Mouse (Mus musculus) CD8-positive naive resting alpha-beta T cell, adult 2 months (primary cell): ENCODE data around the gene Ncoa1.

ENCODE experiments used
- DNase-seq, 2 experiments: peaks; one replicate each; pipeline ENCODE4 v3.0.0; 2022; ENCODE audit warnings: low read depth in 2 of 2, low spot score in 2 of 2

The Ncoa1 gene

DNA sequence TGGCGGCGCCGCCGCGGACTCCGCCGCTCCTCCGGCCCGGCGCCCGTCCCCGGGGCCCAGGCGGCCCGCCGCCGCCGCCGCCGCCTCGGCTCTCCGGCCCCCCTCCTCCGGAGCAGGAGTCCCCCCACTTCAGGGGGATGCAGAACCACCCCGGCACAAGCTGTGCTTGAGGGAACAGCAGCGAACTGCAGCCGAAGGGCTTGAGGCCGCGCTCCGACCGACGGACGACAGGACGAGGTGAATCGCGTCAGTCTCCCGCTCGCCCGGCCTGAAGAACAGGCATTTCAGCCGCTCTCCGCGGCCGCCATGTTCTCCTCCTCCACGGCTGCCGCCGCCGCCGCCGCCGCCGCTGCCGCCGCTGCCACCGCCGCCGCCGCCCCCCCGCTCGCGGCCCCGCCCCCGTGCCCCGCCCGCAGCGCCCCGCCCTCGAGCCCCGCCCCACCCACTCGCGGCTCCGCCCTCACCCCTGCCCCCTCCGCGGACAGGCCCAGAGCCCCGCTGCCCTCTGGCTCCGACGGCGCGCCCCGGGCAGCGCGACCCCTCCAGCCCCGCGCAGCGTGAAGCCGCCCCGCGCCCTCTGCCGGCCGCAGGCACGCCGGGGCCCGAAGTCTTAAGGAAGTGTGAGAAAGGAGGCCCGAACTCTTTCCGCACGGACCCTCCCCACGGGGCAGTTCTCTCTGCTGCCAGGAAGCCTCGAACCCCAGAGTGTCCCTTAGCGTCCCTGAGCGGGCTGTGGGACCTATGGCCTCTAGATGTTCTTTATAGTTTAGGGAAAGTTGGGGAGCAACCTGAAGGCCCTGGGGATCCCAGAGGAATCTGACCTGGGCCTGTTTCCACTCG, at the start of gene Ncoa1:
TSS of gene Ncoa1 (minus strand) at position 351 of the 840 bp plus-strand sequence.
- peak; percentile 48 to 63 for DNase-seq

DNA sequence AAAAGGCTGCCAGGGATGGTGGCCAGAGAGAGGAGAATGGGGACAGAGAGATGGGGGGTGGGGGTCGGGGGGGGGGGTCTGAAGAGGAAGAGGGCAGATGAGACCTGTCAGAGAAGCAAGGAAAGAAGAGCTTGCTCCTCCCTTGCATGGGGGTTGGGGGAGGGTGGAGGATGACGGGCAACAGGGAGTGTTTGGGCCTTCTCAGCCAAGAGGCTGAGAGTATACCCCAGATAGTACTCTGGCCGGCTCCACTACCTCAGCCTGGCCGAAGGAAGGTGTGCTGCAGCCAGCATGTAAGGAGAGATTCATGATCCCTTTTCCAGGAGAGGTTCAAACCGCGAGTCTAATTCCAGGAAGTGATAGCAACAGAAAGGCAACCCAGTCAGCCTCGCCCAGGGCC, 47.6 kb upstream of the Ncoa1 start:
- DNase-seq: no peak

DNA sequence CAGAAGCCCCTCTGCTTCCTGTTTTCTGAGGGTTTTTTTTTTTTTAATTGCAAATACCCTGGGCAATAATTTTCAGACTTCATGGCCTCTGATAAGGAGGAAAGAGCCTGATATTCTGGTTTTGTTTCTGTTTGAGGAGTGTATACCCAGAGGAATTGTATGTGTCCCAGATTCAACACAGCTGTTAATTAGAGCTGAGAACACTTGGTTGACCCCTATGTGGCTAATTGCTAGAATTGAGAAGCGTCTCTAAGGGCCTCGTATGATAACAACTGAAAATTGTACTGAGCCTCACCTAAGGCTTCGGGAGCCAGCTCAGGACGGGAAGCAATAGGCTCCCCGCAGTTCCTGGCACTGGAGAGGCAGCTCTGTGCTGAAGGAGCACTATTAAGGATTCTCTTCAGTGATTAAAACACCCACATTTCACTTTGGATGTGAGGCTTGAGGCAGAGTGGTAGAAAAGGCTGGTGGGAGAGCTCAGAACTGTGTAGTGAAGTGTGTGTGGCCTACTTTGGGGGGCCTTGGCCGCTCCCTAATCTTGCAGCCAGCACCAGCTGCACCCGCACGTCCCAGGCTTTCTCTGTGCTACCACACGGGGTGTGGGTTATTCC, 46.8 kb upstream of the Ncoa1 start:
- DNase-seq: no peak

DNA sequence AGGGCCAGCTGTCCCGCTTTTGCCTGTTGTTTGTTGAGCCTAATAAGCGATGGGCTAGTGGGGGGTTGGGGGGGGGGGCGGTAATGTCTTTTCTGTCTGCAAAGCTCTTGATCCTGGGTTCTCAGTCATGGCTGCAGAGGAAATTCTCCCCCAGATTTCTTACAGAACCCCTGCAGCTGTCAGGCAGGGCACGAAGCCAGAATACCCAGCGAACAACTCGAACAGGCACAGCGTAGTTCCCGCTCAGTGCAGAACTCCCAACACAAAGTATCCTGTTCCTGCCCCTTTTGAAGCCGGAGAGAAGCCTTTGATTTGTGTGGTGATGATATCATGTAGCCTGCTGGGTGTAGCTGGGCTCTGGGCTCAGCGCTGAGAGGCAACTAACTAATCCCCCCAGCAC, 46.2 kb upstream of the Ncoa1 start:
- no peak for DNase-seq

DNA sequence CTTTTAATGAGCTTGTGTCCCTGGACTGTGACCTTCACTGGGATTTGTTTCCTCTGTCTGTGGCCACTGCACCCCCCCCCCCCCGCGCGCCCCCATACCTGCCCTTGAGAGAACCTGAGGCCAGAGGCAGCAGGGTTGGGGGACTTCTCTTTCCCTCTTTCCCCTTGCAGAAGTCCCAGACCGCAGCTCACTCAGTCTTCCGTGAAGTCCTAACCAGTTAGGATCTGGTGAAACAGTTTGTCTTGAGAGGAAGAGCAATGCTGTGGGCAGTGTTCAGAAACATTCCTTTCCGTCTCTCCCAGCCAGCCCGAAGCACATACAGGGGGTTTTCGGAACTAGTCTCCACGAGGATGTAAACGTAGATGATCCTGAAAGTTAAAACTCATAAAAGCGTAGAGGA, 42.0 kb upstream of the Ncoa1 start:
- DNase-seq: no peak

DNA sequence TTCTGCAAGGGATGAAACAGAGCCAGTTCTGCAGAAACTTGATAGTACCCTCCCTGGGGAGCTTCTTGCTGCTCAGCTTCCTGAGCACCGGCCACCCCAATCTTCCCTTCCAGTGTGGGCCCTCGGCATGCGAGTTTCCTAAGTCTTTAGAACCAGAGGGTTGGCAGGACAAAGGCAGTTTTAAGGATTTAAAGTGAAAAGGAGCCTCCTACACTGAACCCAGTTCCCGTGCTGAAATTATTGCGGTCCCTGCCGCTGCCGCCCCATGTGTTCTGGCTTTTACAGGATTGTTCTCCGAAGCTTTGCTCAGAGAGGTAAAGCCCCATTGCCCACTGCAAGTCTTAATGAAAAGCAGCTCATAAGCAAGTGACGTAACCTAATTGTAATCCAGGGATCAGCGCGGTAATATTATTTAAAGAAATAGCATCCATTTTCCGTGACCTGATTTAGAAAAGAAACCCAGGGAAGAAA, 32.6 kb upstream of the Ncoa1 start:
- DNase-seq: no peak

DNA sequence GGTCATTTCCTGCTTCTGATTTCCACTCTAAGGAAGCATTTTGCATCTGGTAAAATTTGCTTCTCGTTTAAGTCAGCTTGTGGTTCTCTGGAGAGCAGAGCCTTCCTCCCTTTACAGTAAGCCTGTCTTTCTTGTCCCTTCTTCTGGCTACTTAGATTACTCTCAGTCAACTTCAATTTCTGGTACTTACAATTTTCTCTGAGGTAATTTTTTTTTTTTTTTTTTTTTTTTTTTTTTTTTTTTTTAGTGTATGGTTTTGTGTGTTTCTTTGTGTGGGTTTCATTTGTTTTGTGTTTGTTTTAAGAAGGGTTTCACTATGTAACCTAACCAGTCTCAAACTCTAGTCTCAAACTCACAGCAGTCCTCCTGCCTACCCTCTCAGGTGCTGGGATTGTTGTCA, 31.2 kb upstream of the Ncoa1 start:
- no peak for DNase-seq

DNA sequence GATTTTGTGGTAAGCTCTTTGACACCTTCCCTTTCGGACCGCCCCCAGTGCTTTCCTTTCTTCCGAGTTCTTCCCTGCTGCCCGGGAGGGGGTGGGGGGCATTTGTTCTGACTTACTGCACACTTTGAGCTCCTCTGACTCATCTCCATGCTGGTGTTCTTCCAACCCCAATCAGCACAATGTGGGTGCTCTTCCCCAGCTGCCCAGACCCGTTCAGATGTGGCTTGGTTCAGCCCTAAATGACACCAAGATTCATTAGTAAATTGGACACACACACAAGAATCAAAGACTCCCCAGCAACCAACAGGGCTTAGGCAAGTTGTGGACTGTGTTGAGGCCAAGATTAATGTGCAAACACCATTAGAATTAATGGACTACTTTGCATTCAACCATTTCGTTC, 30.5 kb upstream of the Ncoa1 start:
- DNase-seq: no peak

DNA sequence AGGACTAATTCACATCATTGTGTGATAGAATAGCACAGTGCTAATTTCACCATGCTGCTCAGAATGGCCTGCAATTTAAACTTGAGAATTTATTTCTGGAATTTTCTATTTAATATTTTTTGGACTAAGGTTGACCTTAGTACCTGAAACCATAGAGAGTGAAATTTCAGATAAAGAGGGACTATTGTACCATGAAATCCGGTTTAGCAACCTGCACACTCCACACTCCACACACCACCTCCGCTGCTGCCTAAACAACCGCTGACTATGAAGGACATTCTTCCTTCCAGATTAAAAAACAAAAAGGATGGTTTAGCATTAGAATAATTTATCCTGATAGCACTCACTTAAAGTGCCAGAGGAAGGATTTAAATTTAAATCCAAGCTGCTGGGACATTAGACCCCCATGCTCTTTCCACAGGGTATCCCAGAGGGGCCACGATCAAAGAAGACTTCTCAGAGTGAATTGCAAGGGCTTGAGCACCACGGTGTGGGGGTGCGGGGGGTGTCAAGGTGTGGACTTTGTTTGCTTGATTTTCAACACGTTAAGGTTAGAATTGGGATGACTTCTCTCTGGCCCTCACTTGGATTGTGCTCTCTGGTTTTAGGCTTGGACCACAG, 29.9 kb upstream of the Ncoa1 start:
- DNase-seq: no peak

DNA sequence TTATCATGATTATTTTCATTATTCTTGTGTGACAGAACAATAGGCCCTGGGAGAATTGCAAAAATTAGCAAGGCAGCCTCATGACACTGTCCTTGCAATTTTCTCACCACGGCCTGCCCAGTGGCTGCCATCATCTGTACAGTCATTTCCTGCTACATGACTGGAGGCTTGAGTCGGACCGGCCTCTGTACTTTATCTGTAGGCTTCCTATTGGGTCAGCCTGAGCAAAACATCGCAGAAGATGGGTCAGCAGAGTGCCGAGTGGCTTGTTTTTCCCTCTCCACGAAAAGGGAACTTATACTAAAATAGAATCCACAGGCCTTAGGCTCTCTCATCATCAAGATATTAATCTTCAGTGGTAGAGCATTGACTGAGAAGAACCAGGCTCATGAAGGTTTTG, 28.3 kb upstream of the Ncoa1 start:
- DNase-seq: no peak

DNA sequence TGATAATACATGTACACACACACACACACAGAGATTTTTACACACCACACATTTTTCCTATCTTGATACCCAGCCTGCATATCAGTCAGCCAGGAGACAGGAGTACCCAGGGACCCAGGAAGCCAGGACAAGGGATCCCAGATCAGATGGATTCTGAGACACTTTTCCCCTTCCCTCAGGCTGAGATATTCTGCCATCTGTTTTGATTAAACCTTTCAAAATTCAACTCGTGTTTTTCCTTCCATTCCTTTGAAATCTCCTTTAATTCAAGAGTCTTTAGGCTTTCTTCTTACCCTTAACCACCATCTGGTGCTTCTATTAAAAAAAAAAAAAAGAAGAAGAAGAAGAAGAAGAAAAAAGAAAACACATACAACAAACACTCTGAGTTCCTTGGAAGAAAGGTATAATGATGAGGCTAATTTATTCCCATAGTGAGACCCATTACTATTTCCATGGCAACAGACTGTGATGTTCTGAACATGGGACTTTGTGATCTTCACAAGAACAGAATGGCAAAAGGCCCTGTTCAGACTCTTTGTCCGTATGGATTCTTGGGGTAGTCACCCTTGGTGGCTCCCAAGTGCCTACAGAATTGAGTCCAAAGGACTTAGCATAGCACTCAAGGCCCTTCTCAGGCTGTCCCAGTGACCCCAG, 26.8 kb upstream of the Ncoa1 start:
- DNase-seq: no peak

DNA sequence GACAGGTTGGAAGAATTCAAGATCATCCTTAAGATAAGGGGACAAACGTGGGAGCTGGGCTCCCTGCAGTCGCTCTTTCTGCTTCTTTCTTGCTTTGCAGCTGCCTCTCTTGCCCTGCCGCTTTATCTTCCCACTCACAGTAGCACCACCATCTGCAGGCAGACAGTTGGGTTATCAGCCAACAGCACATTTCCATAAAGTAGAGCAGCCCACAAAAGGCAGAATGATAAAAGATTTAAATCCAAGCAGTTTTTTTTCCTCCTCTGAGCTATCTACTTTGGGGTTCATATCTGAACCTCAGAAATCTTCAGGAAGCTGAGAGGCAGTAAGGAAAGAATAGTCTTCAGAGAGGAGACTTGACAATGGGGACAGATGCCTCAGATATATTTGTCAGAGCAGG, 24.9 kb upstream of the Ncoa1 start:
- DNase-seq: no peak

DNA sequence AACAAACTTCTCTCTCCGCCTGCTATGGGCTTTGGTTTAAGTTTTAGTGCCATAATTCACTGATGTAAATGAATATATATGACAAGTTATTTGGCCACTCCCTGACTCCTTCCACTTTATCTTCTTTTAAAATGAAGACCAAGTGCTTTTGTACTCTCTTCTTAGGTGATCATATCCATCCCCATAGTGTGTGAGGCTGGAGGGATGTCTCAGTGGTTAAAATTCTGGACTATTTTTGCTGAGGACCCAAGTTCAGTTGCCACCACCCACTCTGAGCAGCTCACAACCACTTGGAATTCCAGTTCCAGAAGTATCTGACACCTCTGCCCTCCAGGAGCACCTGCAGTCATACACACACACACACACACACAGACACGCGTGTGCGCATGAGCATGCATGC, 23.5 kb upstream of the Ncoa1 start:
- DNase-seq: no peak

DNA sequence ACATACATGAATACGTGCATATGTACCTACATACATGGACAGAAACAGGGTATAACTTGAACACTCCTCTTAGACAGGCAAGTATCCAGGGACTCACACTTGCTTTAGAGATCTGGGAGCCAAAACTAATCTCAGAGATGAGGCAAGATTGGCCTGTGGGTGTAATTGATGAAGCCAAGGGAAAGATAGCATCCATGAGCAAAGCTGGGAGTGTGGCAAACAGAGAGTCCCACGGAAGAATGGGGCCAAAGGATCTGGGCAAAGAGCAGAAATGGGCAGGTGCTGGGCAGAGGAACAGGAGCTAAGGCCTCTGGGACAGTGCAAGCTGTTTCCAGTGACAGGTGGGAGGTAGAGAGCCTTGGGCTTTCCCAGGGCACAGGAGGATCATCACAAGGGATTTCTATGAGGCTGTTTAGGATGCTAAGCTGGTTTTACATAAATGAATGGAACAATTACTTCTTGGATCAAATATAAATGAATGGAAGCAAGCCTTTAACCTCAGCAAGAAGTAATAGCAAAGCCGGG, 22.7 kb upstream of the Ncoa1 start:
- DNase-seq: no peak

DNA sequence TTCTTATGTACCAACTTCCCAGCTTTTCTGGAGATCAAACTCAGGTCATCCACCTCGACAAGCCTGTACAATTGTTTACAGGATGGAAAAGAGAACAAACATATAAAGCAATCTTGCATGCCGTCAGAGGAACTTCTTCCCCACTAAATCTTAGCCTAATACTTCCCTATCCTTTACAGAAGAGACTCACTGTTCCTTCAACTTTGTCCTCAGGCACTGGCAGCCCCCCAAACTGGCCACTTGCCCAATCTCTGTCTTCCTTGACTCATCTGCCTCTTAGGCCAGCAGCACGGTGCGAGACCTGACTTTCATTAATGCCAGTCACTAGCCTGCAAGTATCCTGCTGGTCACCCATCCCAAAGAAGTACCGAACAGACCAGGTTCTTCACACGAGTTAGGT, 11.4 kb upstream of the Ncoa1 start:
- no peak for DNase-seq

DNA sequence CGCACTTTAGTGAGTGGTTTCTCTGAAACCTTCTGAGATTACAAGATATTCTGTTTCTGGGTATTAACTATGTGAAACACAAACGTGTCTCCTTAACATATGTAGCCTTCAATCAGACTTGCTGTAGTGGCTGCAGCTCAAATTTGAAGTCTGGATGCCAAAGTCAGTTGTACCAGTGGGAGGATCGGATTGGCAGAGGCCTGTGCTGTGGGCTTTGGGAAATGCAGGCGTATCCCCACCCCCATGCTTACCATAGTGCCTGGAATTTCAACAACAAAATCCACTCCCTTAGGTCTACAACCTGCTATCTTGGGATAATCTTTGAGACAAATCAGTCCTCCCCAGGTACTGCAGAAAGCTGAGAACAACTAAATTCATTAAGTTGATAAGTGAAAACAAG, 6.4 kb upstream of the Ncoa1 start:
- DNase-seq: no peak

DNA sequence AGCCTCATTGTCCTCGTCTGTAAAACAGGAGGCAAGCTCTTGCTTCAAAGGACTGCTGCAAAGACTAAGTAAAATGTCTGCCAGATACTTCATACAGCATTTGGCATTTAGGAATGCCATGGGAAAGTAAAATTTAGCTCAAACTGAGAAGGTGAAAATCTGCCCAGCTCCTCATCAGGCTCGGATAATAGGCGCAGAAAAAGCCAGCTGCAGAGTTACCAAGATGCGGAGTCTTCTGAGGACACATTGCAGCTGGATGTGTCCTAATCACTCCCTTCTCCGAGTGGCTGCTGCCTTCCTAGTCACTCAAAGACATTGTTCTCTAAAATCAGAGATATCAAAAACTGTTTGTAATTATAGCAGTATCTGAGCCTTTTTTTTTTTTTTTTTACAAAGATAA, 4.7 kb upstream of the Ncoa1 start:
- no peak for DNase-seq

DNA sequence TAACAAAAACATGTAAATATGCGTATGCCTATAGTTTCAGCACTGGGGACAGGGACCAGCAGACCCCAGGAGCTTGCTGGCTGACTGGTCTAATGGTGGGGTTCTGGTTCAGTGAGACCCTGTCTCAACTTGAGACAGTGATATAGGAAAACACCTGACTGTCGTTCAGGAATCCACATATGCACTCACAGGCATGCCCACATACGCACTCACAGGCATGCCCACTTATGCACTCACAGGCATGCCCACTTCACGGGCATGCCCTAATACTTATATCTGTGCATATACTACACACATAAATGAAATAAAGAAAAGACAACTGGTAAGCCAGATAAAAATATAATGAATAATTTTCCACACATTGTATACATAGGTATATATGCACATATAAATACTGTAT, 3.3 kb upstream of the Ncoa1 start:
- no peak for DNase-seq

DNA sequence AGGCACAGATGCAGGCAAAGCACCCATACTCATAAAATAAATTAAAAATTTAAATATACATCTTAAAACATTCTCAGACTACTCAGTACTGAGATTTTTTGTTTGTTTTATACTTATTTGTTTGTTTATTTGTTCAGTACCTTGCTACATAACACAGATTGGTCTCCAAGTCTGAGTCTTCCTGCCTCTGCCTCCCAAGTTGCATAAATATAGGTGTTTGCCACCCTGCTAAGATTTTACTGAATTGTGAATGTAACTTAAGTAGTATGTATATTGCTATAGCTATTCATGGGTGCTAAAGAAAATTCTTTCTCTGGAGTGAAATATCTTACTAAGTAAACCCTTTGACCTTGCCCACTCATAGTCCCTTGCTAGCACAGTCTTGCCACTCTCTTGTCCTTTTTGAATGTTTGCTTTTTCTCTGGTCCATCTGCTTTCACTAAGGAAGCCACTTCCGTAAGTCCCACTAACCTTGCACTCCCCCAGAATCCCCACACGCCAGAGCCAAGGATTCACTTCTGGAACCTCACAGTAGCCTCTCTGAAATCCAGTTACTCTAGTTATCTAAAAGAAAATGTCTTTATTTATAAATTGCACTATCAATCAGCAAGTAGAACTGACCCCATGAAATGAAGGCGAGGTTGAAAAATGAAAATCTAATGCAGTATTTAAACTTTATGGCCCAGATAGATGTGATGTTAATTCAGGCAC, 2.3 kb upstream of the Ncoa1 start:
- no peak for DNase-seq

DNA sequence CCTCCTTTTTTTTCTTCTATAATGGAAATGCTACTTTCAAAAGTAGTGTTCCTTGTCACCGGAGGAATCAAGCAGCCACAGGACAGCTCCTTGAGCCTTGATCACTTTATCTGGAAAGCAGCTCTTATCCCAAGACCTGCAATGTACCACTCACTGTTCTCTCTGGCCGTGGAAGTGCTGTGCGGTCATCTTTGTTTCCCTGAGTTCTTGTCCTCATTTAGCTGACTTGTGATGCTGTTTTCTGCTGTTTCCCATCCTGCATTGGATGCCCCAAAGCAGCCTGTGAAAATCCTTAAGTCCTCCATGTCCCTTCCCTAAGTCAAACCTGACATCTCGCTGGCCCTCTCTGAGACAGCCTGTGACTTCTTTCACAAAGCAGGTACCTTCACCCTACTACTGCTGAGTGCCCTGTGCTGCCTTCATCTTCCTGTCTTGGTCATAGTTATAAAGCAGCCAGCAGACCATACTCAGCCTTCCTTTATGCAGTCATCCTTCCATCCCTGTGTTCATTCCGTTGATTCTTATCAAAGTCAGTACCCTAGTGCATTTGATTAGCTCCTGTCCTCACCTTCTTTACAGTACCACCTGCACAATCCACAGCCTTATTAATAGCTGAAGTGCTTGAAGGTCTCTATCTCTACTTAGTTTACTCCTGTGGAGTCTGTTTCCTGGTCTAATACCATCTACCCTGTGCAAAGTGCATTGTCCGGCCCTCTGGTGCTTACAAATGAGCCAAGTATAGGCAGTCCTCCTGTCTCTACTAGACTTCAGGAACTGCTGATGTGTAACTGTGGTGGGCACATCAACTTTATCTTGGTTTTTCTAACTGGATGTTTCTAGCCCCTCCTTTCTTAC, 1.2 kb upstream of the Ncoa1 start:
- no peak for DNase-seq
